Mouse (Mus musculus): ENCODE results near the gene Fcho1. TPM values are rescaled to one million over a fixed set of nuclear protein-coding genes. Genes with fewer than 3 reads are reported as not detected.

Fcho1 gene
- polyA plus RNA-seq (2012; rRNA removed) = 189 and 205 TPM in 2 replicates

GRCm38 (mm10) chr8:71725122-71725924 is at the start of gene Fcho1:
Gene Fcho1 (minus strand): TSS chr8:71725716.

GRCm38 (mm10) chr8:71701414-71702086 is 24.0 kb downstream of the Fcho1 start, which contains the start of gene B3gnt3:
Gene B3gnt3 (minus strand): TSS chr8:71701789.

GRCm38 (mm10) chr8:71689028-71689427 is 36.5 kb downstream of the Fcho1 start, which contains the start of gene Insl3:
Gene Insl3 (plus strand): TSS chr8:71689214.

GRCm38 (mm10) chr8:71676020-71676741 is 49.3 kb downstream of the Fcho1 start, which contains the start of gene Jak3:
Gene Jak3 (plus strand): TSS chr8:71676296.

DNA sequence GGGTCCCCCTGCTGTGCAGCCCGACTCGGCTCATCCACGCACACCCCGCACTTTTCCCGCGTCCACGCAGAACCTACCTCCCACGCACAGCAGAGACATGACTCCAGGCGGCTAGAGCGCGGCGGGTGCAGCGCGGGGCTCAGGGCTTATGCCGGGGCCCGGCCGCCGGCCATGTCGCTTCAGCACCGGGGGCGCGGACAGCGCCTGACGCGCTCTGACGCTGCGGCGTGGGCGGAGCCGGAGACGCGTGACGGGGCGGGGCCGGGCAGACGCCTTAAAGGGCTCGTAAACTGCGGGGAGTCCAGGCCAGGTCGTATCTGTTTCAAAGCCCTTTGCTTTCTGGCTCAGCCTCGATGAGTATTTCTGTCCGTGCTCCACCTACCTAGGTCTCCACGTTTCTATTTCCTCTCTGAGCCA is 54.0 kb downstream of the Fcho1 start, which contains the start of gene Unc13a:
Gene Unc13a, minus strand, starts transcription at position 209 of the 417 bp plus-strand sequence.

Other genes with a start within 250 kb of the Fcho1 start
- gene Ano8, start 239.8 kb downstream of the Fcho1 start, polyA plus RNA-seq (2012; rRNA removed) = 123 and 129 TPM in 2 replicates
- 26.4 and 27.6 TPM in 2 replicates for gene Gtpbp3, start 237.6 kb downstream of the Fcho1 start, polyA plus RNA-seq (2012; rRNA removed)
- 5.8 and 9.6 TPM in 2 replicates for gene Plvap, start 214.0 kb downstream of the Fcho1 start, polyA plus RNA-seq (2012; rRNA removed)
- 0.12 and 0.76 TPM in 2 replicates for gene Ccdc194, start 200.0 kb downstream of the Fcho1 start, polyA plus RNA-seq (2012; rRNA removed)
- 23.7 and 32.4 TPM in 2 replicates for gene Bst2, start 188.3 kb downstream of the Fcho1 start, polyA plus RNA-seq (2012; rRNA removed)
- gene Mvb12a, start 182.8 kb downstream of the Fcho1 start, polyA plus RNA-seq (2012; rRNA removed) = 83.5 and 85.0 TPM in 2 replicates
- 0.06 and 0.16 TPM in 2 replicates for gene Tmem221, start 166.8 kb downstream of the Fcho1 start, polyA plus RNA-seq (2012; rRNA removed)
- gene Nxnl1, start 159.1 kb downstream of the Fcho1 start, polyA plus RNA-seq (2012; rRNA removed) = 0.04 TPM in 1 of 2 replicates, not detected in the other
- gene Slc27a1, start 156.8 kb downstream of the Fcho1 start, polyA plus RNA-seq (2012; rRNA removed) = 125 and 129 TPM in 2 replicates
- 81.8 and 92.2 TPM in 2 replicates for gene Pgls, start 133.5 kb downstream of the Fcho1 start, polyA plus RNA-seq (2012; rRNA removed)
- gene Fam129c, start 128.1 kb downstream of the Fcho1 start, polyA plus RNA-seq (2012; rRNA removed) = 8.6 and 9.1 TPM in 2 replicates
- gene Colgalt1, start 114.7 kb downstream of the Fcho1 start, polyA plus RNA-seq (2012; rRNA removed) = 164 and 174 TPM in 2 replicates
- 123 and 130 TPM in 2 replicates for gene Unc13a, start 54.0 kb downstream of the Fcho1 start, polyA plus RNA-seq (2012; rRNA removed)
- gene Jak3, start 49.4 kb downstream of the Fcho1 start, polyA plus RNA-seq (2012; rRNA removed) = 5.1 TPM in 2 replicates
- 1.2 and 2.9 TPM in 2 replicates for gene Insl3, start 36.5 kb downstream of the Fcho1 start, polyA plus RNA-seq (2012; rRNA removed)
- gene B3gnt3, start 23.9 kb downstream of the Fcho1 start, polyA plus RNA-seq (2012; rRNA removed) = 0.54 and 0.59 TPM in 2 replicates
- gene Zfp709, start 156.3 kb upstream of the Fcho1 start, polyA plus RNA-seq (2012; rRNA removed) = 3.2 and 3.5 TPM in 2 replicates
- 11.0 and 11.7 TPM in 2 replicates for gene Zfp882, start 182.9 kb upstream of the Fcho1 start, polyA plus RNA-seq (2012; rRNA removed)
- gene Zfp617, start 182.9 kb upstream of the Fcho1 start, polyA plus RNA-seq (2012; rRNA removed) = 18.4 and 20.8 TPM in 2 replicates
- 21.4 and 22.4 TPM in 2 replicates for gene Zfp961, start 225.3 kb upstream of the Fcho1 start, polyA plus RNA-seq (2012; rRNA removed)

Data from central nervous system, embryonic 18 days (tissue).